ENCODE assay signal across 23 mouse cellular contexts in genomic region chr12:76310633-76311032, GRCm38 (mm10). TPM values are rescaled to one million over a fixed set of nuclear protein-coding genes. Genes with fewer than 3 reads are reported as not detected.
DNase-seq lines count a peak whose midpoint lies in the region; ATAC-seq and TF ChIP-seq lines count a peak whose summit lies in the region.
"Had no signal": no experiment of that assay in that cellular context is flagged by ENCODE, and none has a peak within 500 bp of the region (broad histone marks: within the 10 kb centered on the region; RNA-seq: fewer than 3 reads in every experiment).

No protein-coding gene starts in this region.

- peaks cover 17% of the 10 kb centered on the region for H3K4me1 ChIP-seq in intestine, embryonic 16.5 days (ENCODE audit: control insufficient read depth, insufficient read depth, low read length)
- H3K4me1 ChIP-seq in intestine, postnatal 0 days (replicated peaks; ENCODE audit: control insufficient read depth, insufficient read depth, low read length) = 0 out of 2 replicates have a peak, but pooled peaks cover 4% of the 10 kb centered on the region
- H3K4me1 ChIP-seq in lung, postnatal 0 days (ENCODE audit: insufficient read depth, low read depth, low read length) = peaks cover 16% of the 10 kb centered on the region; the same call in 1 of the 2 replicates
- H3K4me1 ChIP-seq in liver, postnatal 0 days (ENCODE audit: insufficient read depth) = peaks cover 11% of the 10 kb centered on the region
- H3K4me1 ChIP-seq in forebrain, embryonic 13.5 days = peaks cover 10% of the 10 kb centered on the region

- TF ChIP-seq EP300 in lung, postnatal 0 days (IDR thresholded peaks at IDR 0.05) = no peak
- no peak for TF ChIP-seq EP300 in liver, postnatal 0 days (IDR thresholded peaks at IDR 0.05; ENCODE audit: low read depth)

- H3K9ac ChIP-seq in intestine, embryonic 16.5 days (ENCODE audit: low read depth, low read length) = no peak overlapping the region
- no peak overlapping the region for H3K9ac ChIP-seq in intestine, postnatal 0 days (ENCODE audit: low read depth, low read length)
- no peak overlapping the region for H3K9ac ChIP-seq in lung, postnatal 0 days (replicated peaks; ENCODE audit: low read depth)
- no peak overlapping the region for H3K9ac ChIP-seq in liver, postnatal 0 days (replicated peaks)
- H3K9ac ChIP-seq in forebrain, embryonic 13.5 days = no peak overlapping the region
- H3K9ac ChIP-seq: forebrain, postnatal 0 days; heart, embryonic 13.5 days; hindbrain, embryonic 15.5 days; intestine, embryonic 15.5 days; stomach, embryonic 15.5 days had no signal

- H3K4me3 ChIP-seq in intestine, embryonic 16.5 days (ENCODE audit: low read length) = no peak overlapping the region
- H3K4me3 ChIP-seq in intestine, postnatal 0 days (ENCODE audit: low read depth, low read length) = no peak overlapping the region
- no peak overlapping the region for H3K4me3 ChIP-seq in lung, postnatal 0 days (ENCODE audit: low read depth, low read length)
- H3K4me3 ChIP-seq in liver, postnatal 0 days (ENCODE audit: low read depth, low read length) = no peak overlapping the region
- no peak overlapping the region for H3K4me3 ChIP-seq in forebrain, embryonic 13.5 days
- H3K4me3 ChIP-seq: embryonic facial prominence, embryonic 10.5 days; forebrain, embryonic 10.5 days; heart, embryonic 13.5 days; hindbrain, embryonic 15.5 days; intestine, embryonic 15.5 days; stomach, embryonic 15.5 days had no signal

- no peak for TF ChIP-seq CTCF in intestine, postnatal 0 days (IDR thresholded peaks at IDR 0.05; ENCODE audit: low read depth)
- no peak for TF ChIP-seq CTCF in lung, postnatal 0 days (IDR thresholded peaks at IDR 0.05)
- no peak for TF ChIP-seq CTCF in liver, postnatal 0 days (IDR thresholded peaks at IDR 0.05; ENCODE audit: low read depth)

- H3K9me3 ChIP-seq in intestine, embryonic 16.5 days (ENCODE audit: control insufficient read depth, low read length) = no peaks in the 10 kb centered on the region
- no peaks in the 10 kb centered on the region for H3K9me3 ChIP-seq in intestine, postnatal 0 days (ENCODE audit: control insufficient read depth)
- H3K9me3 ChIP-seq in lung, postnatal 0 days (ENCODE audit: low read length) = no peaks in the 10 kb centered on the region
- no peaks in the 10 kb centered on the region for H3K9me3 ChIP-seq in liver, postnatal 0 days (ENCODE audit: low read length)
- H3K9me3 ChIP-seq in forebrain, embryonic 13.5 days (replicated peaks) = no peaks in the 10 kb centered on the region
- H3K9me3 ChIP-seq: embryonic facial prominence, embryonic 10.5 days; forebrain, embryonic 10.5 days; heart, embryonic 13.5 days; hindbrain, embryonic 15.5 days; intestine, embryonic 15.5 days; stomach, embryonic 15.5 days had no signal

- no peak overlapping the region for H3K4me2 ChIP-seq in intestine, embryonic 16.5 days (ENCODE audit: low read depth, low read length)
- no peak overlapping the region for H3K4me2 ChIP-seq in intestine, postnatal 0 days (replicated peaks; ENCODE audit: low read depth)
- H3K4me2 ChIP-seq in lung, postnatal 0 days (replicated peaks; ENCODE audit: low read depth, low read length) = no peak overlapping the region
- no peak overlapping the region for H3K4me2 ChIP-seq in liver, postnatal 0 days (ENCODE audit: low read depth, low read length)
- H3K4me2 ChIP-seq in forebrain, embryonic 13.5 days = no peak overlapping the region
- H3K4me2 ChIP-seq: heart, embryonic 13.5 days; hindbrain, embryonic 15.5 days; intestine, embryonic 15.5 days; stomach, embryonic 15.5 days had no signal

- no peak for ATAC-seq in intestine, embryonic 16.5 days
- no peak for ATAC-seq in intestine, postnatal 0 days
- ATAC-seq in lung, postnatal 0 days = no peak
- ATAC-seq in liver, postnatal 0 days = no peak
- no peak for ATAC-seq in forebrain, embryonic 13.5 days
- ATAC-seq: forebrain, postnatal 0 days; intestine, embryonic 15.5 days; midbrain, embryonic 16.5 days had no signal

- 67% methylated on average over 6 of the region's 6 CpGs for WGBS in intestine, embryonic 16.5 days
- 73% methylated on average over 6 of the region's 6 CpGs for whole genome bisulfite sequencing in intestine, postnatal 0 days
- WGBS in lung, postnatal 0 days = 52% methylated on average over 6 of the region's 6 CpGs
- 75% methylated on average over 6 of the region's 6 CpGs for WGBS in liver, postnatal 0 days (ENCODE audit: insufficient replicate concordance)
- WGBS in forebrain, embryonic 13.5 days = 85% methylated on average over 6 of the region's 6 CpGs

- no peaks in the 10 kb centered on the region for H3K27me3 ChIP-seq in intestine, embryonic 16.5 days (replicated peaks; ENCODE audit: control insufficient read depth, insufficient read depth, low read length)
- no peaks in the 10 kb centered on the region for H3K27me3 ChIP-seq in intestine, postnatal 0 days (replicated peaks; ENCODE audit: control insufficient read depth, insufficient read depth, low read length)
- H3K27me3 ChIP-seq in lung, postnatal 0 days (replicated peaks; ENCODE audit: insufficient read depth, low read length) = no peaks in the 10 kb centered on the region
- no peaks in the 10 kb centered on the region for H3K27me3 ChIP-seq in liver, postnatal 0 days (ENCODE audit: insufficient read depth, low read length)
- no peaks in the 10 kb centered on the region for H3K27me3 ChIP-seq in forebrain, embryonic 13.5 days
- H3K27me3 ChIP-seq: heart, embryonic 13.5 days; hindbrain, embryonic 15.5 days; intestine, embryonic 15.5 days; stomach, embryonic 15.5 days had no signal

- peak; percentile 80 for DNase-seq in heart, adult 11 months
- DNase-seq in heart, adult 8-10 months (ENCODE audit: low spot score) = no peak
- no peak for DNase-seq in lung, postnatal 0 days (ENCODE audit: low spot score)
- DNase-seq in lung, postnatal 10 days = no peak
- no peak for DNase-seq in liver, postnatal 0 days
- DNase-seq: adrenal gland, postnatal 10 days; cerebellum, adult 9-10 months; forebrain, postnatal 0 days; gastrocnemius, postnatal 14 days; kidney, postnatal 4 days; layer of hippocampus, adult 9-11 months; lung, adult 2 months; thymus, postnatal 25 days had no signal

- peak overlapping the region; percentile 9; the same call in 1 of the 2 replicates for H3K27ac ChIP-seq in intestine, embryonic 16.5 days (ENCODE audit: low read length)
- no peak overlapping the region; the same call in 1 of the 2 replicates for H3K27ac ChIP-seq in intestine, postnatal 0 days (ENCODE audit: low read depth, low read length)
- H3K27ac ChIP-seq in lung, postnatal 0 days (ENCODE audit: low read length) = peak overlapping the region; percentile 57
- peak overlapping the region; percentile 71 for H3K27ac ChIP-seq in liver, postnatal 0 days (ENCODE audit: low read depth)
- H3K27ac ChIP-seq in forebrain, embryonic 13.5 days = no peak overlapping the region
- H3K27ac ChIP-seq: embryonic facial prominence, embryonic 10.5 days; forebrain, embryonic 10.5 days; heart, embryonic 13.5 days; hindbrain, embryonic 15.5 days; intestine, embryonic 15.5 days had no signal

- H3K36me3 ChIP-seq in intestine, embryonic 16.5 days (ENCODE audit: control insufficient read depth, insufficient read depth, low read length) = 0 out of 2 replicates have a peak, but pooled peaks cover 4% of the 10 kb centered on the region
- peaks cover 23% of the 10 kb centered on the region for H3K36me3 ChIP-seq in intestine, postnatal 0 days (ENCODE audit: control insufficient read depth, insufficient read depth)
- H3K36me3 ChIP-seq in lung, postnatal 0 days (ENCODE audit: insufficient read depth, low read length) = peaks cover 12% of the 10 kb centered on the region; the same call in 1 of the 2 replicates
- H3K36me3 ChIP-seq in liver, postnatal 0 days (replicated peaks; ENCODE audit: insufficient read depth, low read length) = peaks cover 62% of the 10 kb centered on the region
- peaks cover 52% of the 10 kb centered on the region for H3K36me3 ChIP-seq in forebrain, embryonic 13.5 days (ENCODE audit: poor library complexity, severe bottlenecking)
- H3K36me3 ChIP-seq: intestine, embryonic 15.5 days had no signal

RNA-seq across cellular contexts. Expression of gene Akap5, which starts 14.1 kb away (rescaled TPM):
- 1 to 10 TPM in 3 of 4 experiments, under 1 TPM in 1; 0.90 to 3.0 (median 1.5) TPM for total RNA-seq in heart, adult 8-10 months (2022)
- polyA plus RNA-seq in intestine, embryonic 16.5 days (2015; fragmentation: Nextera tagmentation; extraction: Ambion mirVana) = 2.6 and 2.8 TPM in 2 replicates
- 0.85 and 1.1 TPM in 2 replicates for polyA plus RNA-seq in intestine, postnatal 0 days (2015; fragmentation: Nextera tagmentation; extraction: Ambion mirVana)
- polyA plus RNA-seq in lung, postnatal 0 days (2015; fragmentation: Nextera tagmentation; extraction: Ambion mirVana) = 84.2 and 108 TPM in 2 replicates
- 0.20 and 0.22 TPM in 2 replicates for polyA plus RNA-seq in liver, postnatal 0 days (2015; fragmentation: Nextera tagmentation; extraction: Ambion mirVana)
- polyA plus RNA-seq in forebrain, embryonic 13.5 days (2015; fragmentation: Nextera tagmentation; extraction: Ambion mirVana) = 4.5 and 5.3 TPM in 2 replicates

RNA-seq across cellular contexts. Expression of gene Mthfd1, which starts 55.5 kb away (rescaled TPM):
- total RNA-seq in heart, adult 8-10 months (2022) = 10 to 100 TPM; 28.1 to 32.4 (median 29.1) TPM
- polyA plus RNA-seq in intestine, embryonic 16.5 days (2015; fragmentation: Nextera tagmentation; extraction: Ambion mirVana) = 93.6 and 98.8 TPM in 2 replicates
- 18.4 and 18.5 TPM in 2 replicates for polyA plus RNA-seq in intestine, postnatal 0 days (2015; fragmentation: Nextera tagmentation; extraction: Ambion mirVana)
- polyA plus RNA-seq in lung, postnatal 0 days (2015; fragmentation: Nextera tagmentation; extraction: Ambion mirVana) = 105 and 111 TPM in 2 replicates
- polyA plus RNA-seq in liver, postnatal 0 days (2015; fragmentation: Nextera tagmentation; extraction: Ambion mirVana) = 62.6 and 63.0 TPM in 2 replicates
- 48.0 and 53.6 TPM in 2 replicates for polyA plus RNA-seq in forebrain, embryonic 13.5 days (2015; fragmentation: Nextera tagmentation; extraction: Ambion mirVana)

RNA-seq across cellular contexts. Expression of gene Zbtb25, which starts 58.8 kb away (rescaled TPM):
- total RNA-seq in heart, adult 8-10 months (2022) = 10 to 100 TPM in 2 of 4 experiments, 1 to 10 TPM in 2; 6.7 to 11.3 (median 8.8) TPM
- 8.8 and 9.4 TPM in 2 replicates for polyA plus RNA-seq in intestine, embryonic 16.5 days (2015; fragmentation: Nextera tagmentation; extraction: Ambion mirVana)
- 4.3 and 5.2 TPM in 2 replicates for polyA plus RNA-seq in intestine, postnatal 0 days (2015; fragmentation: Nextera tagmentation; extraction: Ambion mirVana)
- 7.3 and 7.5 TPM in 2 replicates for polyA plus RNA-seq in lung, postnatal 0 days (2015; fragmentation: Nextera tagmentation; extraction: Ambion mirVana)
- 4.3 and 4.4 TPM in 2 replicates for polyA plus RNA-seq in liver, postnatal 0 days (2015; fragmentation: Nextera tagmentation; extraction: Ambion mirVana)
- 18.4 and 18.5 TPM in 2 replicates for polyA plus RNA-seq in forebrain, embryonic 13.5 days (2015; fragmentation: Nextera tagmentation; extraction: Ambion mirVana)

RNA-seq across cellular contexts. Expression of gene Zbtb1, which starts 59.4 kb away (rescaled TPM):
- total RNA-seq in heart, adult 8-10 months (2022) = 1 to 10 TPM; 3.4 to 4.0 (median 3.9) TPM
- polyA plus RNA-seq in intestine, embryonic 16.5 days (2015; fragmentation: Nextera tagmentation; extraction: Ambion mirVana) = 5.4 and 5.6 TPM in 2 replicates
- polyA plus RNA-seq in intestine, postnatal 0 days (2015; fragmentation: Nextera tagmentation; extraction: Ambion mirVana) = 3.3 and 3.4 TPM in 2 replicates
- 5.8 and 6.9 TPM in 2 replicates for polyA plus RNA-seq in lung, postnatal 0 days (2015; fragmentation: Nextera tagmentation; extraction: Ambion mirVana)
- polyA plus RNA-seq in liver, postnatal 0 days (2015; fragmentation: Nextera tagmentation; extraction: Ambion mirVana) = 2.4 and 2.6 TPM in 2 replicates
- polyA plus RNA-seq in forebrain, embryonic 13.5 days (2015; fragmentation: Nextera tagmentation; extraction: Ambion mirVana) = 5.5 and 5.6 TPM in 2 replicates

Comparison
In these comparisons a context has a peak if more than half of its experiments do, and no peak if none do; other contexts are left out.
1. H3K27ac ChIP-seq: peak in intestine, embryonic 16.5 days (single experiment), lung, postnatal 0 days (single experiment) and liver, postnatal 0 days (single experiment); none in intestine, postnatal 0 days (single experiment) and forebrain, embryonic 13.5 days (single experiment).
2. RNA of gene Akap5, which starts 14.1 kb away (polyA plus RNA-seq): 84.2 to 108 TPM in lung, postnatal 0 days; 4.5 to 5.3 TPM in forebrain, embryonic 13.5 days, 2.6 to 2.8 TPM in intestine, embryonic 16.5 days, 0.85 to 1.1 TPM in intestine, postnatal 0 days and 0.20 to 0.22 TPM in liver, postnatal 0 days; every median in the first group is over 10 times any median in the second.